Mouse (Mus musculus): Measurements from ENCODE around the gene Tns4. TPM values are rescaled to one million over a fixed set of nuclear protein-coding genes. Genes with fewer than 3 reads are reported as not detected.
A peak's percentile ranks its signal among the peaks of the same experiment; 100 is the strongest.

Gene Tns4
- total and polyA plus RNA-seq, 3 experiments, result 0.03 TPM; not detected in 2

DNA sequence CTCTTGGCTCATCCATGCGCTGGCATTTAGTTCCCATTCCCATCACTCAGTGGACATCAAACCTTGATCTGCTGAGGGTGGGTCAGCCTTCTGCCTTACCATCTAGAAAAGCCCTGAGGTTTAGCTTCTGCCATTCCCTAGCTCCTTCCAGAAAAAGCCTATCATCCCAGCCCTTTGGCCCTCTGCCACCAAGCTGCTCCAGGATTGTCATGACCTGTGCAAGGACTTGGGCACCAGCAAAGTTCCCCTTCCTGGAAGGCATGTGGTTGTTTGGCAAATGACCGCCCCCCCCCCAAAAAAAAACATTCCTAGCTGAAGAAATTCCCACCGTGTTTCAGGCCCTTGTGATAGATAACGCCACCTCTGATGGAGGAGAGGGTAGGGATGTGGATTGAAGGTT, 34.0 kb downstream of the Tns4 start:
- no peak for DNase-seq (ENCODE audit: low read depth, low spot score)
- H3K36me3 ChIP-seq (ENCODE audit: control insufficient read depth in 1 of 2, insufficient read depth in 2 of 2, low read length in 2 of 2), result no peaks in the 10 kb centered on the region
- no peaks in the 10 kb centered on the region for H3K79me2 ChIP-seq (ENCODE audit: control insufficient read depth, insufficient read depth, low read length, poor library complexity)
- no peak overlapping the region for H3K9ac ChIP-seq (ENCODE audit: control insufficient read depth, low read depth, low read length, poor library complexity, severe bottlenecking)
- no peaks in the 10 kb centered on the region for H3K4me1 ChIP-seq (ENCODE audit: control insufficient read depth in 1 of 2, insufficient read depth in 2 of 2, low read length in 2 of 2)
- H3K27me3 ChIP-seq (ENCODE audit: control insufficient read depth in 1 of 2, insufficient read depth in 2 of 2, low read length in 2 of 2), result no peaks in the 10 kb centered on the region
- H3K9me3 ChIP-seq (replicated peaks; ENCODE audit: insufficient read depth, low read length), result no peaks in the 10 kb centered on the region
- no peak overlapping the region for H3K4me3 ChIP-seq (ENCODE audit: control insufficient read depth in 1 of 2, insufficient read depth in 1 of 2, low read depth in 2 of 2, low read length in 2 of 2)
- no peak overlapping the region for H3K27ac ChIP-seq (ENCODE audit: control insufficient read depth, low read depth, low read length)
- TF ChIP-seq ZMIZ1 (IDR thresholded peaks at IDR 0.05; ENCODE audit: low read depth, low read length) (peak; percentile 8; the same call in 1 of the 2 replicates), KAT2A (conservative IDR thresholded peaks at IDR 0.05; ENCODE audit: low read depth, low read length) (no peak)

DNA sequence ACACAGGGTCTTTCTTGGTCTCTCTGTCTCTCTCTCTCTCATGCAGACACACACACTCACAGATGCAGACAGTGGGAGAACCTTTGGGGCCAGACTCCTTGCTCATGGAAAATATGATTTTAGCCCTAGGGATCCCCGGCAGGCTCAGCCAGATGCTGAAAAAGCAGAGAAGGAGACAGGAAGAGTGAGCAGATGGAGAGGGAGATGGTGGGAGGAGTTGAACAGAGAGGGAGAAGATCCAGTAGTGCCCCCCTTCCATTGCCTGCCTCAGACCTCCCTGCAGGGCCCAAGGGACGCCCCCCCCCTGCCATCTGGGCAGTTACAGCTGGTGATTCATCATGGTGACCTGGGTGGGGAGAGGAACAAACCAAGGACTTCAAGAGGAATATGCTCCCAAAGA, 41.5 kb downstream of the Tns4 start:
- Histone ChIP-seq H3K4me1 (ENCODE audit: control insufficient read depth in 1 of 2, insufficient read depth in 2 of 2, low read length in 2 of 2) (no peaks in the 10 kb centered on the region), H3K27ac (ENCODE audit: control insufficient read depth, low read depth, low read length) (no peak overlapping the region), H3K36me3 (ENCODE audit: control insufficient read depth in 1 of 2, insufficient read depth in 2 of 2, low read length in 2 of 2) (no peaks in the 10 kb centered on the region; a peak in 1 of 4 replicates), H3K9me3 (replicated peaks; ENCODE audit: insufficient read depth, low read length) (no peaks in the 10 kb centered on the region), H3K79me2 (ENCODE audit: control insufficient read depth, insufficient read depth, low read length, poor library complexity) (no peaks in the 10 kb centered on the region), H3K4me3 (ENCODE audit: control insufficient read depth in 1 of 2, insufficient read depth in 1 of 2, low read depth in 2 of 2, low read length in 2 of 2) (no peak overlapping the region), H3K27me3 (ENCODE audit: control insufficient read depth in 1 of 2, insufficient read depth in 2 of 2, low read length in 2 of 2) (no peaks in the 10 kb centered on the region), H3K9ac (ENCODE audit: control insufficient read depth, low read depth, low read length, poor library complexity, severe bottlenecking) (no peak overlapping the region)
- no peak for TF ChIP-seq NRF1 (IDR thresholded peaks at IDR 0.05; ENCODE audit: insufficient read depth, low read depth, low read length, poor library complexity, severe bottlenecking)
- TF ChIP-seq POLR2AphosphoS2 (IDR thresholded peaks at IDR 0.05; ENCODE audit: low read length), result no peak
- no peak for DNase-seq (ENCODE audit: low read depth, low spot score)

DNA sequence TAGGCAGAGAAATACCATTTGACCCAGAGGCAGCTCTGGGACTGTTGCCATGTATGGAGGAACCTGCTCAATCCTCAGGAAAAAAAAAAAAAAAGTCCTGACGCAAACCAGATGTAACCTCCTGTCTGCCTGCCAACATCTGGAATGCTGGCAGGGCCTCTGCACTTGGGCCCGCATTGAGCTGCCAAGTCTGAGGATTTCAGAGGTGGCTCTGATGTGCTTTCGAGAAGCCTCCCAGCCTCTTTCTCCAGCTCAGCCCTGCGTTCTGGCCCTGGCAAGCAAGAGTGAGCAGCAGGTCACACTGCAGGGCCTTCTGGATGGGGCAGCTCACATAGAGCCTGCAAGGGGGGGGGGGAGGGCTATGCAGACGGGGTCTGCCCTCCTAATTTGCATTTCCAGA, 42.0 kb downstream of the Tns4 start:
- Histone ChIP-seq H3K9ac (ENCODE audit: control insufficient read depth, low read depth, low read length, poor library complexity, severe bottlenecking) (no peak overlapping the region), H3K9me3 (replicated peaks; ENCODE audit: insufficient read depth, low read length) (no peaks in the 10 kb centered on the region), H3K4me3 (ENCODE audit: control insufficient read depth in 1 of 2, insufficient read depth in 1 of 2, low read depth in 2 of 2, low read length in 2 of 2) (no peak overlapping the region), H3K36me3 (ENCODE audit: control insufficient read depth in 1 of 2, insufficient read depth in 2 of 2, low read length in 2 of 2) (no peaks in the 10 kb centered on the region; a peak in 1 of 4 replicates), H3K27ac (ENCODE audit: control insufficient read depth, low read depth, low read length) (no peak overlapping the region), H3K79me2 (ENCODE audit: control insufficient read depth, insufficient read depth, low read length, poor library complexity) (no peaks in the 10 kb centered on the region), H3K4me1 (ENCODE audit: control insufficient read depth in 1 of 2, insufficient read depth in 2 of 2, low read length in 2 of 2) (peaks cover 0 to 4% of the 10 kb centered on the region in 2 experiments; a peak in 1 of 4 replicates), H3K27me3 (ENCODE audit: control insufficient read depth in 1 of 2, insufficient read depth in 2 of 2, low read length in 2 of 2) (no peaks in the 10 kb centered on the region)
- TF ChIP-seq MEF2A (IDR thresholded peaks at IDR 0.05; ENCODE audit: extremely low read depth, insufficient replicate concordance, low read depth, low read length, poor library complexity, severe bottlenecking) (no peak), TCF12 (IDR thresholded peaks at IDR 0.05; ENCODE audit: low read depth, low read length) (no peak), MYC (IDR thresholded peaks at IDR 0.05; ENCODE audit: low read depth, low read length) (no peak), SIN3A (IDR thresholded peaks at IDR 0.05; ENCODE audit: low read length) (no peak), RCOR1 (IDR thresholded peaks at IDR 0.05; ENCODE audit: low read depth, low read length) (no peak), HCFC1 (IDR thresholded peaks at IDR 0.05; ENCODE audit: low read depth, low read length) (no peak), MAZ (IDR thresholded peaks at IDR 0.05; ENCODE audit: low read depth, low read length) (no peak), NRF1 (IDR thresholded peaks at IDR 0.05; ENCODE audit: insufficient read depth, low read depth, low read length, poor library complexity, severe bottlenecking) (no peak), ELF1 (IDR thresholded peaks at IDR 0.05; ENCODE audit: low read depth, low read length) (no peak), SMC3 (IDR thresholded peaks at IDR 0.05; ENCODE audit: low read depth, low read length) (no peak)
- no peak for DNase-seq (ENCODE audit: low read depth, low spot score)
